Mouse (Mus musculus): ENCODE results near the gene Slc25a19. TPM values are rescaled to one million over a fixed set of nuclear protein-coding genes. Genes with fewer than 3 reads are reported as not detected.

Slc25a19 gene
- total RNA-seq, 1 experiment from 2014 or later, result 14.2 TPM

GRCm38 (mm10) chr11:115643265-115643664 is 15.2 kb upstream of the Slc25a19 start:
- ATAC-seq (replicated peaks; ENCODE audit: insufficient number of reproducible peaks, low FRiP score, low TSS enrichment, poor library complexity, severe bottlenecking), result no peak

DNA sequence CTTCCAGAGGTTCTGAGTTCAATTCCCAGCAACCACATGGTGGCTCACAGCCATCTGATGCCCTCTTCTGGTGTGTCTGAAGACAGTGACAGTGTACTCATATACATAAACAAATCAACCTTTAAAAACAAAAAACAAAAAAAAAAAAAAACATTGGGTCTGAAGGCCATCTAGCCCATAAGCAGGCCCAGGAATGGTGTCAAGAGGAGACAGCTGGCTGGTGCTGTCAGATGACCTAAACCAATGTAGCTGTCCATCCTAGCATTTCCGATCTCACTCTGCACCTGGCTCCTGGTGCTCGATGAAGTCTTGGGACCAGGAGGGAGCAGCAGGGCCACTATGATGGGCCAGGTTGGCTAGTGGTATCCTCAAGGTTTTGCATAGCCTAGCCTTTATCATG is 14.6 kb upstream of the Slc25a19 start:
- no peak for ATAC-seq (replicated peaks; ENCODE audit: insufficient number of reproducible peaks, low FRiP score, low TSS enrichment, poor library complexity, severe bottlenecking)

GRCm38 (mm10) chr11:115641664-115642036 is 13.6 kb upstream of the Slc25a19 start:
- ATAC-seq (replicated peaks; ENCODE audit: insufficient number of reproducible peaks, low FRiP score, low TSS enrichment, poor library complexity, severe bottlenecking), result no peak

GRCm38 (mm10) chr11:115640978-115641663 is 13.0 kb upstream of the Slc25a19 start:
- peak; percentile 69 for ATAC-seq (replicated peaks; ENCODE audit: insufficient number of reproducible peaks, low FRiP score, low TSS enrichment, poor library complexity, severe bottlenecking)

GRCm38 (mm10) chr11:115640311-115640828 is 12.3 kb upstream of the Slc25a19 start:
- no peak for ATAC-seq (replicated peaks; ENCODE audit: insufficient number of reproducible peaks, low FRiP score, low TSS enrichment, poor library complexity, severe bottlenecking)

- no peak for ATAC-seq (replicated peaks; ENCODE audit: insufficient number of reproducible peaks, low FRiP score, low TSS enrichment, poor library complexity, severe bottlenecking)
Measured at GRCm38 (mm10) chr11:115639540-115639939, 11.4 kb upstream of the Slc25a19 start.

- peak; percentile 67 for ATAC-seq (replicated peaks; ENCODE audit: insufficient number of reproducible peaks, low FRiP score, low TSS enrichment, poor library complexity, severe bottlenecking)
Measured at GRCm38 (mm10) chr11:115638498-115639409, 10.7 kb upstream of the Slc25a19 start.

DNA sequence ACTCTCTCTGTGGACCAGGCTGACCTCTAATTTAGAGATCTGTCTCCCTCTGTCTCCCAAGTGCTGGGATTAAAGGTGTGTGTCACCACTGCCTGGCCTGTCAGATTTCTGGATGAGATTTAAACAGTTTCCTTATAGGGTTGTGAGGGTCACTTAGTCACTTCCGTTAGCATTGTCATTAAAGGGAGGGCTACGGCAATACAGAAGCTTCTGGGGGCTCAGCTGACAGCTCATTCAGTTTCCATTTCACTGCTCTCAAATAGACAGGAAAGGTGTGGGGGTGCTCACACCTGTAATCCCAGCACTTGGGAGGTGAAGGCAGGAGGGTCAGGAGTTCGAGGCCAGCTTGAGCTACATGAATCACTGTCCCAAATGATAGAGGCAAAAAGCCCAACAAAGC is 8.9 kb upstream of the Slc25a19 start:
- no peak for ATAC-seq (replicated peaks; ENCODE audit: insufficient number of reproducible peaks, low FRiP score, low TSS enrichment, poor library complexity, severe bottlenecking)

- ATAC-seq (replicated peaks; ENCODE audit: insufficient number of reproducible peaks, low FRiP score, low TSS enrichment, poor library complexity, severe bottlenecking), result no peak
Measured at GRCm38 (mm10) chr11:115635484-115635883, 7.4 kb upstream of the Slc25a19 start.

GRCm38 (mm10) chr11:115635041-115635440 is 6.9 kb upstream of the Slc25a19 start:
- no peak for ATAC-seq (replicated peaks; ENCODE audit: insufficient number of reproducible peaks, low FRiP score, low TSS enrichment, poor library complexity, severe bottlenecking)

DNA sequence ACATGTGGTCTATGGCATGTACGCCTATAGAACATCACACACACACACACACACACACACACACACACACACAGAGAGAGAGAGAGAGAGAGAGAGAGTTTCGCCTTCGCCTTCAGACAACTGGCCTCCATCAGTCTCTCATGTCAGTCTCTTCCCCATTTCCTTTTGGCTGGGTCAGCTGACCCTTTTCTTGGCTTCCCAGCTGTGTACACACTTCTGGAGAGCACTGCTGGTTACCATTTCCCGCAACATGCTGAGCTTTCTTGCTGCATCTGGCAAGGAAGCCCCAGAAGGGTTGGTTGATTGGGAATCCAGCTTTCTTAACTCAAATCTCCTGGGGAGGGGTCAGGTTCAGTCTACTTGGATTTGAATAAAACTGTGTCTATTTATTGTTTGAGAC is 6.0 kb upstream of the Slc25a19 start:
- no peak for ATAC-seq (replicated peaks; ENCODE audit: insufficient number of reproducible peaks, low FRiP score, low TSS enrichment, poor library complexity, severe bottlenecking)

GRCm38 (mm10) chr11:115632862-115633261 is 4.8 kb upstream of the Slc25a19 start:
- ATAC-seq (replicated peaks; ENCODE audit: insufficient number of reproducible peaks, low FRiP score, low TSS enrichment, poor library complexity, severe bottlenecking), result no peak

DNA sequence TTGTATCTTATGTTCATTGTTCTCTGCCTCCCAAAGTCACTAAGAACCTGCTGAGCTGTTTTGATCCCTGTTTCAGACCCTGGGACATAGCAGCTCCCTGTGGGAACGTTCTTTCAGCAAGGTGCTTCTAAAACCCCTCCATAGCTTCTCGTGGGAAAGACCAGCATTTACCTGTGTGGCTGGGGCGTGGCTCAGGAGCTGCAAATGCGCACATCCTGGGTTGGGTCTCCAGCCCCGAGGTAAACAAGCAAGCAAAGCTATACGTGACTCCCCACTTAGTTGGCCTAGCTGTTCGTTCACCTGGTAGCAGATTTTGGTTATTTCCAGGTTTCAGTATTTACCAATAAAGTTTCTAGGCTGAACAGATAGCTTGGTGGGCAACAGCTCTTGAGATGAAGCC is 4.2 kb upstream of the Slc25a19 start:
- ATAC-seq (replicated peaks; ENCODE audit: insufficient number of reproducible peaks, low FRiP score, low TSS enrichment, poor library complexity, severe bottlenecking), result no peak

- ATAC-seq (replicated peaks; ENCODE audit: insufficient number of reproducible peaks, low FRiP score, low TSS enrichment, poor library complexity, severe bottlenecking), result no peak
Measured at GRCm38 (mm10) chr11:115631505-115631890, 3.4 kb upstream of the Slc25a19 start.

GRCm38 (mm10) chr11:115630532-115631504 is 2.7 kb upstream of the Slc25a19 start:
- peak; percentile 76 for ATAC-seq (replicated peaks; ENCODE audit: insufficient number of reproducible peaks, low FRiP score, low TSS enrichment, poor library complexity, severe bottlenecking)

- no peak for ATAC-seq (replicated peaks; ENCODE audit: insufficient number of reproducible peaks, low FRiP score, low TSS enrichment, poor library complexity, severe bottlenecking)
Measured at GRCm38 (mm10) chr11:115629734-115630531, 1.8 kb upstream of the Slc25a19 start.

DNA sequence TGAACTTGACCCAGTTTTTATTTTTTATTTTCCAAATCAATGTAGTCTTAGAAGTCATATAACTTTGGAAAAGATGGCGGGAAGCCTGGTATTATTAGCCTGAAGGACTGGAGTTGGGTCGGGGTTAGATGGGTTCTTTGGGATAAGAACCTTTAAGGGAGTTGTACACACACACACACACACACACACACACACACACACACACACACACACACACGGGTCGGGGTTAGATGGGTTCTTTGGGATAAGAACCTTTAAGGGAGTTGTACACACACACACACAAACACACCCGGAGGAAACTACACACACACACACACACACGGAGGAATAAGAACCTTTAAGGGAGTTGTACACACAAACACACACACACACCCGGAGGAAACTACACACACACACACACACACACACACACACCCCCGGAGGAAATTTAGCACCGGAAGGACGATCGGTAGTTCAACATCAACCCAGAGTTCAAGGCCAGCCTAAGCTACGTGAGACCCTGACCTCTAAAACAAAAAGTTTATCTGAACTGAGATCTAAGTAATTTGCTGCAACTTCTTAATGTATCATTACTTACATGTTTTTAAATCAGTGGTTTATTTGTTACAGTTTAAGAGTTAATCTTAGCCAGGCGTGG is 488 bp upstream of the Slc25a19 start:
- ATAC-seq (replicated peaks; ENCODE audit: insufficient number of reproducible peaks, low FRiP score, low TSS enrichment, poor library complexity, severe bottlenecking), result no peak

Data from monocyte, adult 5-6 weeks (primary cell).